Mouse (Mus musculus) gastrocnemius, adult 8-10 months (tissue): ENCODE data around the gene Bex2. TPM values are rescaled to one million over a fixed set of nuclear protein-coding genes. Genes with fewer than 3 reads are reported as not detected.
"Not testable (repeated sequence)": the region's sequence is repeated elsewhere in the genome, so short reads cannot be mapped to it uniquely, and the experiment has no call there.

ENCODE experiments used
- DNase-seq, 2 experiments: peaks; one replicate each; pipeline ENCODE4 v3.0.0; 2022; ENCODE audit warnings: low spot score in 2 of 2
- total RNA-seq, 4 experiments: library from RNA; stranded (reverse); gene quantifications; 2 replicates each; pipeline ENCODE4 v1.2.4; 2022

Gene Bex2
- under 1 TPM in 1 of 4 experiments, not detected in 3; 0.43 TPM for total RNA-seq

DNA sequence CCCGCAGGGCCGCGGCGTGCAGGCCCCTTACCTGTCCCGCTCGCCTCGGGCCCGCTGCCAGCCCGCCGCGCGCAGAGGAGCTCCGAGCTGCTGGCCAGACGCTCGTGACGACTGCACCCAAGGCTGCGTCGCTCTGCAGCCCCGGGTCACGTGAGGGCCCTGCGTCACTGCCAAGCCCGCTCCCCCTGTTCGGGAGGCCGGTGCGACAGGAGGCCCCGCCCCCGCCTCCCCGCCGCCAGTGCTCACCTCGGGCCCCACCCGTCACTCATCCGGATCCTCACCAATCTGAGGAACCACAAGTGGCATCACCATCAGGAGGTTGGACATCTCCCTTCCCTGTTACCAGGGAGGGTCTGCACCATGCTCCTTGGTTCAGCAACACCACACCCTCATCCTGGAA is at the start of gene Bex2:
Bex2 (minus strand) TSS at position 217 of the 400 bp plus-strand sequence.
- DNase-seq = not testable (repeated sequence)

DNA sequence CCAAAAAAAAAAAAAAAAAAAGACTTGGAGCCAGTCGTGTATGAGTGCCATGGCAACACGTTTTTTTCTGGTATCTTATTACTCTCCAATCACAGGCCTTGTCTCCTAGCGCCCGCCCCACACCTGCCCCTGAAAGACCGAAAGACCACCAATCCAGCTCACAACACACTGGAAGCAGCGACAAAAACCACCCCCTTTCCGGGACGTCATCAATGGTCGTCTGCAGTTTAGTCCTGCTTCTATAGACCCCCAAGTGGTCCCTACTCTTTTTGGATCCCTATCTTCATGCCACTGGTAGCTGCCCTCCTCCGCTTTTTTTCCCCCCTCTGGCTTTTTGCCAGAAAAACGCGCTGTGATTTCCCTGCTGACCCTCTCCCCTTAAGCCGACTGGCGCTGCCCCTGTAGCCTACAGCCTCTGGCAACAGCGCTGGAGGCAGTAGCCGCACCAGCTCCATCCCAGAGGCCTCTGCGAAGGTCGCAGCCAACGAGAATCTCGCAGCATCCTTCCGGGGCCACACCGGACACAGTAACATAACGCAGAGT is 47.5 kb upstream of the Bex2 start:
- DNase-seq = no peak

DNA sequence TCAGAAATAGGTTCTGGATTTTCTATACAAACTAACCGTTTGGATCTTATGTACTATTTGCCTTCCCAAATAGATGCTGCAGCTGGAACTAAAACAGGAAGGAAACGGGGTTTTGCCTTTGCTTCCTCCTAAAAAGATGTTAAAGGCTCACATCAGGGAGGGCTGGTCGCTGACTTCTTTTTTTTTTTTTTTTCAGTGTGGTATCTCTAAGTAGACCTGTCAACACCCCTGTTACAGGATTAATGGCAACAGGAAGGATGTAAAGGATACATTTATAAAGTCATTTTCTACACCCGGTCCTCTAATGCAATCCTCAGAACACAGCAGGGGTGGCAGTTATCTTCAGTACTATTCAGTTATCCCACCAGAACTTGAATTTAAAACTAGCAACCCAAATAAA is 47.0 kb upstream of the Bex2 start:
- no peak for DNase-seq

DNA sequence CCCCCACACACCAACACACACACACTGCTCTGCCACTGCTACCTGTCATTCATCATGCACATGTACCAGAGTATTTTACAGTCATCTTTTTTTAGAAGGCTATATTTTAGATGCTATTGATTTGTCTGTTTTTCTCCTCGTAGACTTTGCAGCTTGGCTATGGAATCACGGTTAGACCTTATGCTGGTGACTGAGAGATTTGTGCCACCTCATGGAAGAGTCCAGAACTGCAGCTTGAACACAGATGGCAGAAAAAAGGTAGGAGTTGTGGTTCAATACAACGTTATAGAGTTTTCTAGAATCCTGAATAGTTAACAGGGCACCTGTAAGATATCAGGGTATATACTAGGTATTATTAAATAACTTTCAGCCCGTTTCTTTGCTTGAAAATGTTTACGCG is 39.9 kb upstream of the Bex2 start:
- no peak for DNase-seq

DNA sequence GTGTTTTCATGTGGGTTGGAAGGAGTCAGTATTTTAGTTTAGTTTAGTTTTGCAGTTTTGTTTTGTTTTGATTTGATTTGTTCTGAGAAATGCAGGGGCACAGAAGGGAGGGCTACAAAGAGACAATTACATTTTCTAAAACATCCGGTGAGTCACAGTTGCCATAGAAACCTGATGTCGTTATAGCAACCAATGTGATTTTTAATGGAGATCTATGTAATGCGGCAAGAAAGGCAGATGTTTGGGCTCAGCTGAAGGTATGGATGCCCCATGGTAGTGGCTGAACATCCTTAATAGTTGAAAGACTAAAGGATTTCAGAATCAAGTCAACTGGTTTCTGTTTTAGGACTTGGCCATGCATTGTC is 36.7 kb upstream of the Bex2 start:
- no peak for DNase-seq

DNA sequence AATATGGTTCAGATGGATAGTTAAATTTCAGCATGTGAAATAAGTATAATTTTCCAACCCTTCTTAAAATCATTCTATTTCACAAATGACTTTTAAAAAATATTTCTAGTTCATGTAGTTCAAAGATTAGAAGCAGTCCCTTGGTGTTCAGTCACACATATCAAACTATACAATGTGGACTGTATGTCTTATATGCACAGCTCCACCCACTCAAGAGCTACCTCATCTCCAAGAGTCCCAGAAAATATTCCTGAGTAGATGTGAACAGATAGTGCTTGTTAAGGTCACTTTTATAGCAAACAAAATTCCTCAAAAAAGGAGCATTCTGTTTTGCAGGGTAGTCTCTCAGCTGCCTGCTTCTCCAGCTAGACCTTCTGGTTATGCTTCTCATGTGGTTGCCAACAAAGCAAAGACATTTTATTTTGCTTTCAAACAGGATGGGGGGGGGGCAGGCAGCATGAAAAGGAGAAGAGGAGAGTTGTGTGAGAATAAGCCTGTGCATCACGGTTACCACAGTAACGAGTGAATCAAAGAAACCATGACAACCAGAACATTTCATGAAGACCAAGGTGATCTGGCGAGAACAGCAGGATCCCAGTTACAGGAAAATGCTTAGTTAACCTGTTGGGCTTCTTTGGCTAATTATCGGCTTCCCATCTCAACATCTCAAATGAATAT is 36.1 kb upstream of the Bex2 start:
- no peak for DNase-seq

DNA sequence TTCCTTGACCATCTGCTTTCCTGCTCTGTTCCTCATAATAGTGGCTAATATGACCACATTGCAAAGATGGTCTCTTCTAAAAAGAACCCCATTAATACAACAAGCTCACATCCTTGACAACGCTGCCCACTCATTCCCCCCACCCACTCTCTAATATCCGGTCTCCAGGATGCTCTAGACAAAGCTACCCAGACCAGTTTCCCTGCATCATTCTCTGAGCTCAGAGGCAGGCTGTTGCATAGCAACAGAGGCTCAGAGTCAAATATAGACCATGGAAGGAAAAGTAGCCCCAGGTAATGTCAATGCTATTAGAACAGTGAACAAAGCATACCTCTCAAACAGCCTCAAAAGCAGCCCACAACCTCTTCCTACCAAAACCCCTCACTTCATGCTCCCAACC is 26.4 kb upstream of the Bex2 start:
- DNase-seq = no peak

DNA sequence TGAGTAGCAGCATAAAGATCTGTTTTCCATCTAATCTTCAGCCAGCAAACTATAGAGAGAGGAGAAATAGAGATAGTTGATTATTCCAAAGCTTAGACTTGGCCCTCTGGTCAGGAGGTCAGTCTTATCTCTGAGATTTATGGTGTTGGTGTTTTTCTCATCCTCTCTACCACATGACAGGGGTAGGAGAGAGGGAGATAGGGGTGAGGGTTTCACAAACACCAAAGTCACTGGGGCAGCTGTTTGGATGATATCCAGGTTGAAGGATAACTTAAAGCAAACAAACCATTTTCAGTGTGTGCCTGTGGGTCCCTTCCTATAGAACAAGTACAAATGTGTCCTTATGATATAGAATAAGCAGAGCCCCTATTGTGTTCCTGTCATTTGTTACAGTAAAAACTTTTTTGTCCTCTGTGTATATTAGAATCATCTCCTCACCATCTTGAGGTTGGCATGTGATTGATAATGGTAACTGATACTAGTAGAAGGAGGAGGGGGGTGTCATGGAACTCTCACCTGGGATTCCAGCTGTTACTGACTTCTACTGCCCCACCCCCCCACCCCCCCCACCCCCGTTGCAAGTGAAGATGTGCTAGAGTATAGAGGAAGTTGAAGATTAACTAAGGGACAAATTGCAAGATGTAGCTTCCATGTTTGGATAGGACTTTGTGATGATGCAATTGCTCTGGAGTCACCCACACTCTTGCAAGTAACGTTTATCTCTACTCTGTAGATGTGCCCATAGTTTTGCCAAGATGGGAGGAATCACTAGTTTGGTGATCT is 24.7 kb upstream of the Bex2 start:
- no peak for DNase-seq

DNA sequence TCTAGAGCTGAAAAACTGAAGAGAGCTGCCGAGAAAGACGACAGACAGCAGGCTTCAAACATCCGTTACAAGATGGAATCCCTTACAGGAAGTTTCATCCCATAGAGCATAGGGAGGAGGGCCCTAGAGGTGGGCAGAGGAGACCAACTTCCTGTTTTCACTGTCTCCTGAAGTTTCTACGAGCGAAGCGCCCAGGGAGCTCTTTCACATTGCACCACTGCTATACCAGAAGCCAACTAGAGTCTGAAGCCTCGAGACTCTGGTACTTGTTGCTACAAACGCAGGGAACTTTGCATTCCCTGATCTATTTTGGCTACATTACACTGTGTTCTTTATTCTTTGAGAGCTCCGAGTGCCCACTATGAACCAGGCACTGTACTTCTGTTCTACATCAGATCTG is 17.1 kb upstream of the Bex2 start, which contains the start of gene Nxf3:
Nxf3 (minus strand) TSS at position 101 of the 400 bp plus-strand sequence.
- no peak for DNase-seq

DNA sequence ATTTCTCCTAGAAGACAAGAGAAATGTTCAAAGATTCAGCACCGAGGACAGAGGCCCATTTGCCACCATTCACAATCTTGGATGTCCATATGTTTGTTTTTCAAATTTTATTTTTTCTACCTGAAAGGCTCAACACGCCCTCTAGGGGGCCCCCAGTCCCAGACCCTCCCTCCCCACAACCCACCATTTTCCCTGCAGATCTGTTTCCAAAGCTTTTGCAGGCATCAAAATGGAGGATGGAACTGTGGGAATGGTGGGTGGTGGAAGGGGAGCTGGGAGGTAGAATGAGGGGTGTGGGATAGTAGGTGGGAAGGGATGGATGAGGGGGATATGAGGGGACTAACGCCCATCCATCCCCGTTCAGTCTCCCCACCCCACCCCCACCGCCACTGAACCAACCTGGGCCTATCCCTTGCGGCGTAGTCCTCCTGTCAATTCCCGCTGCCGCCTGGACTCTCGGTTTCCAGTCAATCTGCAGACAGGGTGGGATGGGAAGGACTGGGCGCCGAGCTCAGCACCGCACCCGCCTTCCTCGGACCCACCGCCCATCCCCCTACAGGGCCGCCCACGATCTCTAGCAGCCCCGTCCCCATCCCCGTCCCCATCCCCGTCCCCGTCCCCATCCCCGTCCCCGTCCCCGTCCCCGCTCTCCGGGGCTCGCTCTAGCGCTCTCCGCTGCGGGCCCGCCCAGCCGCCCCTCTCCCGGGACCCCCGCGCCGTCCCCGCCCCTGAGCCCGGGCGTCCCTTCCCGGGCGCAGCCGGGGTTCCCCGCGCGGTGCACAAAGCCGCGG is 640 bp downstream of the Bex2 start:
- DNase-seq = not testable (repeated sequence)

DNA sequence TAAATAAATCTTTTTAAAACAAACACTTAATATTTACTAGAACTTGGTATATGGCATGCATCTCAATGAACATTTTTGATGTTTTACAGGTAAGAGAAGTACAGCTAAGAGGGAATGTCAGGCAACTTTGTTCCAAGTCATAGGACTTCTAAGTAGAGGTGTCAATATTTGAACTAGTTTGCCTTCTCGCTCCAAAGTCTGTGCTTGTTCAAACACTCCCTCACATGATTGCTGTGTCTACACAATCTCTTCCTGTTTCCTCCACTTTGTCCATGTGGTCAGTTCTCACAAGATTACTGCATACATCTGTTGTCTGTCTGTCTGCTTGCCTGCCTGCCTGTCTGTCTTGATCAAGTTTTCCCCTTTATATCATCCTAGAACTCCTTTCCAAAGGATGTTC is 7.3 kb downstream of the Bex2 start:
- DNase-seq = no peak

DNA sequence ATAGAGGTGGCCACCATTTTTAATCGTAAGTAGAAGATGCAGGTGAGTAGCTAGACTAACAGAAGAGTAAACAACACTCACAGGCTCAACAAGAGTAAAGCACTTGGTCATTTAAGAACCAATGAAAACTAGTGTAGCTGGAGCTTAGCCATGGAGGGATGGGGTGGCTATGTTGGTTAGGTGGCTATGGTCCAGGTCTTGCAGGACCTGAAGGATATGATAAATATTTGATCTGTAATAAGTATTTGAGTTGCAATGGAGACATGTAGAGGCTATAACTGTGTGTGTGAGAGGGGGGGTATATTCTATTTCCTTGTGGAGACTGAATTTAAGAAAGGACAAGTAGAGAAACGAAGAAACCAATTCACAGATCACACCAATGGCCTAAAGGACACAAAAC is 16.8 kb downstream of the Bex2 start:
- DNase-seq = no peak

DNA sequence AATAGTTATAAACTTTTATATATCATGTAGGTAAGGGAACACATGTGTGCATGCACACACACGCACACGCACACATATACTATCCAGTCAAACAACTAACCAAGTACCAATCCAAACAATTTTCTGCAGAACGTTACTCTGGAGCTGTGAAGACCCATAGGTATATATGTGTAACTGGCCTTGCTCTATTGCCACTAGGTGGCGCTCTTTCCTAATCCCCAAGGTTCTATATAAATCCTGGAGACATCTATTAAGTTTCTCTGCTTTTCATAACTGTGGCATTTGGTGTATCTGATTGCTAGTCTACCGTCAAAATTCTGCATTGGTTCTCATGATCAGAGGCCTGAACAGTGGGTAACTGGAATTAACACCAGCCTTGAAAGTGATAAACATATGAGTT is 20.5 kb downstream of the Bex2 start:
- no peak for DNase-seq

DNA sequence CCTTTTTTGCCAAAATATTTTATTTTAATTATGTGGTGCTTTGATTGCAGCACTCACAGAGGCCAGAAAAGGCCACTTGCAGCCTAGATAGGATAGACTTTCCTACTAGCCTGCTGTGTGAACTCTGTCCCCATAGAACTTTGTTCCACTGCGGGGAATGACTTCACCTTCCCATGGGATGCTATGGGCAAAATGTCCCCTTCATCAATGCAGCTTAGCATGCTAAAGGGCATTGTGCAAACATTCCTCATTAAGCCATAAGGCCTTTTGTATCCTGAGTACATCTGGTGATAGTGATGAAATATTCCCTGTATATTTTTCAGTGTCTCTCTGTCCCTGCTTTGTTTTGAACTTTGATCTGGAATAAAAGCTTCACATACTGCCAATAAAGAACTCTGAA is 24.3 kb downstream of the Bex2 start:
- no peak for DNase-seq

DNA sequence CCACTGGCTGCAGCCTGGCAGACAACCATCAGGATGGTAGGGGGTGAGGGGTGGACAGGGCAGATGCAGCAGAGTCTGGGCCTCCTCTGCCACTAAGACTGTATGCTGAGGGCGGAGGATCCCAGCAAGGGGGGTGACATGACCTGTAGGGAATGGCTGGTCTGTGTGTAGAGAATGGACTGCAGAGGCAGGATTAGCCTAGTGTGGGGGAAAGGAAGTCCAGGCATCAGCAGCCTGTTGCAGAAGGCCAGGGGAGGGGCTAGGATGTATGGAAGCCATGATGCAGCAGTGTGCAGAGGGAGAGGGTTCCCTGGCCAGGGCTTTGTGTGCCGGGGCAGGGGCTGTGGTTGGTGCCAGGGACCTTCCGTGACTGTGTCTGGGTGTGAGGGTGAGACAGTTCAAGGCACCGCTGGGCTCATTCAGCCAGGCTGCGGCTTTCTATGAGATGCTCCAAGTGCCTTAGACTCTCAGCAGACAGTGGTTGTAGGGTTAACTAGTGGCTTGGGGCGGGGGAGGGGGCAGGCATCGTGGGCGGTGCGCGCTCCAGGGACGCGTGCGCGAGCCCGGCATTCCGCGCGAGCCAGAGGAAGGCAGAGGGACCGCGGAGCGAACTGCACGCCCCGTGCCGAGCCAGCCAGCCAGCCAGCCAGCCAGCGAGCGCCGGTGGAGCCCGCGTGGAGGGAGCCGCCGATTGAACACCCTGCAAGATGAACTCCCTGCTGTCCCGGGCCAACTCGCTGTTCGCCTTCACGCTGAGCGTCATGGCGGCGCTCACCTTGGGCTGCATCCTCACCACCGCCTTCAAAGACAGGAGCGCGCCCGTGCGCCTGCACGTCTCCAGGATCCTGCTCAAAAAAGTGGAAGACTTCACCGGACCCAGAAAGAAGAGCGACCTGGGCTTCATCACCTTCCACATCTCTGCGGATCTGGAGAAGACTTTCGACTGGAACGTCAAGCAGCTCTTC is 35.0 kb downstream of the Bex2 start, which contains the start of gene Arxes1:
Arxes1 (plus strand) TSS at position 569 of the 965 bp plus-strand sequence.
- DNase-seq = not testable (repeated sequence)

DNA sequence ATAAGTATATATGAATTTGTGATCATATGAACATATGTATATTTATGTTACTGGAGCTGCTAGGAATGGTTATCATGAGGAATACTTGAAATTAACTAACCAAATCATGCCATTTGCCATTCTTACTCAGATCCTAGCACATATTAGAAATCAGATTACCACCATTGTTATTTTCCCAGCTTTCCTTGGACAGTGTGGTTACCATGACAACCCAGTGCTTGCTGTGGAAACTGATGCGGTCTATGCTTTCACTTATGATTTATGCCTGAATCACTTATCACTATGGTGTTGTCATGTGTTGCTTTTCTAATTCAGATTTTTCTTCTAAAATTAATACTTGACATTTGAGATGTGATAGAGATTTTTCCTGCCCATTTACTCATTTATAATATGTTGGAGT is 37.7 kb downstream of the Bex2 start:
- DNase-seq = no peak
